Mouse (Mus musculus) gastrocnemius, adult 2 months (tissue): ENCODE data around the gene Gls2. TPM values are rescaled to one million over a fixed set of nuclear protein-coding genes. Genes with fewer than 3 reads are reported as not detected.
"Not testable (repeated sequence)": the region's sequence is repeated elsewhere in the genome, so short reads cannot be mapped to it uniquely, and the experiment has no call there.

Experiments
- DNase-seq: peaks from one replicate; pipeline ENCODE4 v3.0.0; 2022
- H3K27ac ChIP-seq: fragments of 200-600 bp; 2 replicates; pipeline ENCODE4 v1.8.1; 2022; ENCODE audit warnings: mild to moderate bottlenecking
- H3K4me3 ChIP-seq: fragments of 200-600 bp; 2 replicates; pipeline ENCODE4 v1.8.1; 2022; ENCODE audit warnings: mild to moderate bottlenecking, moderate library complexity
- CTCF ChIP-seq: fragments of 200-600 bp; IDR thresholded peaks from 2 replicates; pipeline ENCODE4 v1.8.1; 2022; ENCODE audit warnings: antibody characterized with exemption, mild to moderate bottlenecking, moderate library complexity
- intact Hi-C: fragments of 180-260 bp; cut with DNase I; formaldehyde crosslinking; loops from one replicate; pipeline ENCODE4 v1.15.1; 2025
- long read RNA-seq, 2 experiments: library from polyadenylated mRNA; stranded (forward); transcript quantifications; one replicate each; pipeline ENCODE4 v2.0.0; 2021
- total RNA-seq, 2 experiments: library from RNA; stranded (reverse); gene quantifications; 2 replicates each; pipeline ENCODE4 v1.2.3; 2021

Gls2 gene
- under 1 TPM; 0.59 to 0.67 TPM for total RNA-seq
- long read RNA-seq, experiment 1: 0 reads
- long read RNA-seq, experiment 2: 0 reads

- no peak for TF ChIP-seq CTCF
- DNase-seq: peak; percentile 99
- peak within 1 kb of the TSS; percentile 89 for H3K27ac ChIP-seq
- intact Hi-C loops: no loop called here
- H3K4me3 ChIP-seq: peak within 1 kb of the TSS; percentile 89
Measured at GRCm38 (mm10) chr10:128194024-128194550, at the start of gene Gls2. Gene Gls2, plus strand, starts transcription at chr10:128194457.

GRCm38 (mm10) chr10:128144961-128145360 is 49.3 kb upstream of the Gls2 start:
- no peak for TF ChIP-seq CTCF
- intact Hi-C loops: loop anchor here (5.0 kb wide), 1 partner anchor 53 kb away; the partner anchor contains the start of gene Baz2a

GRCm38 (mm10) chr10:128148789-128149365 is 45.4 kb upstream of the Gls2 start:
- no peak for TF ChIP-seq CTCF
- Histone ChIP-seq H3K4me3 (peak overlapping the region; percentile 47), H3K27ac (peak overlapping the region; percentile 80)
- intact Hi-C loops: no loop called here
- DNase-seq: no peak

More at GRCm38 (mm10) chr10:128144961-128145360, 49.3 kb upstream of the Gls2 start:
- H3K27ac ChIP-seq: peak overlapping the region; percentile 56
- DNase-seq: peak; percentile 55
- H3K4me3 ChIP-seq: no peak overlapping the region

GRCm38 (mm10) chr10:128149592-128149991 is 44.7 kb upstream of the Gls2 start:
- peak overlapping the region; percentile 47 for H3K4me3 ChIP-seq
- peak; percentile 87 for DNase-seq
- peak overlapping the region; percentile 80 for H3K27ac ChIP-seq
- intact Hi-C loops: no loop called here
- TF ChIP-seq CTCF: peak; percentile 72

- no peak for TF ChIP-seq CTCF
- H3K4me3 ChIP-seq: no peak overlapping the region
- DNase-seq: peak; percentile 71
- H3K27ac ChIP-seq: peak overlapping the region; percentile 80
- intact Hi-C loops: no loop called here
Measured at GRCm38 (mm10) chr10:128150941-128151340, 43.3 kb upstream of the Gls2 start.

GRCm38 (mm10) chr10:128153978-128154377 is 40.3 kb upstream of the Gls2 start:
- intact Hi-C loops: no loop called here
- no peak for TF ChIP-seq CTCF
- DNase-seq: no peak
- H3K27ac ChIP-seq: no peak overlapping the region
- H3K4me3 ChIP-seq: no peak overlapping the region

- H3K4me3 ChIP-seq, H3K27ac ChIP-seq, intact Hi-C loops, DNase-seq: not testable (repeated sequence)
Measured at GRCm38 (mm10) chr10:128165726-128166125, 28.5 kb upstream of the Gls2 start.

GRCm38 (mm10) chr10:128167091-128167490 is 27.2 kb upstream of the Gls2 start:
- TF ChIP-seq CTCF: no peak

GRCm38 (mm10) chr10:128171348-128171747 is 22.9 kb upstream of the Gls2 start:
- DNase-seq, H3K27ac ChIP-seq, intact Hi-C loops, H3K4me3 ChIP-seq: not testable (repeated sequence)

More at GRCm38 (mm10) chr10:128167091-128167490, 27.2 kb upstream of the Gls2 start:
- Histone ChIP-seq H3K4me3 (no peak overlapping the region), H3K27ac (peak overlapping the region; percentile 48; the same call in 1 of the 2 replicates)
- intact Hi-C loops: no loop called here
- DNase-seq: no peak

GRCm38 (mm10) chr10:128175302-128175701 is 19.0 kb upstream of the Gls2 start:
- H3K27ac ChIP-seq: peak overlapping the region; percentile 90
- TF ChIP-seq CTCF: no peak
- no peak for DNase-seq
- H3K4me3 ChIP-seq: peak overlapping the region; percentile 87
- intact Hi-C loops: no loop called here

GRCm38 (mm10) chr10:128175996-128176755 is 18.1 kb upstream of the Gls2 start:
- no peak for TF ChIP-seq CTCF
- Histone ChIP-seq H3K27ac (peak overlapping the region; percentile 90), H3K4me3 (peak overlapping the region; percentile 87)
- intact Hi-C loops: loop anchor here (2.0 kb wide), 1 partner anchor 79 kb away; no protein-coding TSS in a partner anchor
- peak; percentile 75 for DNase-seq

GRCm38 (mm10) chr10:128177316-128177715 is 16.9 kb upstream of the Gls2 start:
- H3K27ac ChIP-seq: peak overlapping the region; percentile 90
- peak overlapping the region; percentile 7; the same call in 1 of the 2 replicates for H3K4me3 ChIP-seq
- intact Hi-C loops: loop anchor here (2.0 kb wide), 1 partner anchor 81 kb away; no protein-coding TSS in a partner anchor
- DNase-seq: no peak
- no peak for TF ChIP-seq CTCF

GRCm38 (mm10) chr10:128179989-128180388 is 14.3 kb upstream of the Gls2 start, which contains the start of gene Rbms2:
Gene Rbms2, minus strand, starts transcription at chr10:128180297.
- intact Hi-C loops: loop anchor here (10.0 kb wide), 1 partner anchor 225 kb away; no protein-coding TSS in a partner anchor

More at GRCm38 (mm10) chr10:128179989-128180388, 14.3 kb upstream of the Gls2 start, which contains the start of gene Rbms2:
- Histone ChIP-seq H3K4me3 (peak within 1 kb of the TSS; percentile 69), H3K27ac (peak within 1 kb of the TSS; percentile 89)
- TF ChIP-seq CTCF: no peak
- DNase-seq: peak; percentile 32
